Mouse (Mus musculus): Measurements from ENCODE around the gene Abhd14a. TPM values are rescaled to one million over a fixed set of nuclear protein-coding genes. Genes with fewer than 3 reads are reported as not detected.
A peak's percentile ranks its signal among the peaks of the same experiment; 100 is the strongest.

The Abhd14a gene
- polyA plus RNA-seq, 1 experiment = 49.7 TPM

GRCm38 (mm10) chr9:106467746-106468145 is 20.3 kb upstream of the Abhd14a start:
- Histone ChIP-seq H3K4me3 (replicated peaks; ENCODE audit: insufficient read depth, low read depth, low read length) (no peak overlapping the region), H3K27ac (ENCODE audit: insufficient read depth, low read length) (no peak overlapping the region), H3K4me1 (ENCODE audit: control insufficient read depth, insufficient read depth, low read length) (peaks cover 8% of the 10 kb centered on the region), H3K27me3 (ENCODE audit: control insufficient read depth, insufficient read depth, low read length) (no peaks in the 10 kb centered on the region)
- no peak for DNase-seq
- TF ChIP-seq CTCF (IDR thresholded peaks at IDR 0.05; ENCODE audit: borderline replicate concordance, insufficient read depth, low read depth, low read length) = no peak
- TF ChIP-seq POLR2A (IDR thresholded peaks at IDR 0.05; ENCODE audit: borderline replicate concordance, insufficient read depth, low read length) = no peak
- 72% methylated on average over 7 of the region's 7 CpGs for WGBS

- Histone ChIP-seq H3K27me3 (ENCODE audit: control insufficient read depth, insufficient read depth, low read length) (no peaks in the 10 kb centered on the region), H3K4me1 (ENCODE audit: control insufficient read depth, insufficient read depth, low read length) (peaks cover 7% of the 10 kb centered on the region; the same call in 1 of the 2 replicates), H3K27ac (ENCODE audit: insufficient read depth, low read length) (no peak overlapping the region), H3K4me3 (replicated peaks; ENCODE audit: insufficient read depth, low read depth, low read length) (no peak overlapping the region)
- 95% methylated on average over 6 of the region's 6 CpGs for WGBS
- peak in 1 of 2 experiments; percentile 10 for DNase-seq
- no peak for TF ChIP-seq POLR2A (IDR thresholded peaks at IDR 0.05; ENCODE audit: borderline replicate concordance, insufficient read depth, low read length)
- no peak for TF ChIP-seq CTCF (IDR thresholded peaks at IDR 0.05; ENCODE audit: borderline replicate concordance, insufficient read depth, low read depth, low read length)
Observed at GRCm38 (mm10) chr9:106466721-106467120, 19.2 kb upstream of the Abhd14a start.

DNA sequence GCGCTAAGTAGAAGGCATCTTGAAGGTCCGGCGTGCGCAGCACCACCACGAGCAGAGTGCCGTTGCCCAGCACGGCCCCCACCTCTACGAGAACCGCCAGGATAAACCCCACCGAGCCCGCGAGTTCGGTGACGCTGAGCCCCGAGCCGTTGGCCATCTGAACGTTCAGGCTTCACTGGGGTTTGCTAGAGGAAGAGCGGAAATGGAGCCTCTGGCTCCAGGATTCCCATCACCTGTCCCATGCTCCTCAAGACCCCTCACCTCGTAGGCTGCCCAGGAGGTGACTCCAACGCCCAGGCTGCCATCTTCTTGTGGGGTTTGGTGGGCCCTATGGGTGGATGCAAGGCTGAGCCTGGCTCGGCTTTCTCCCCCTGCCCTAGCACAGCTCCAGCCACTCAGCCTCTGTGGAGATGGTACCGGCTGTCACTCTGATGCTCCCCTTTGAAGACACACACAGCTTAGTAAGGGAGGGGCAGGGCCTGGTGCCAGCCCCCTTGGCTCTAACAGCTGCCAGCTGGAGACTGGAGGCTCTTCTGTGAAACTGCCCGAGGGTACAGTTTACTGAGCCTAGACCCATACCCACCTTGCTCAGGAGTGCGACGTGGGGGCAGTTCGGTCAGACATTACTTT is 18.2 kb upstream of the Abhd14a start, which contains the start of gene Gpr62:
Gene Gpr62, minus strand, starts transcription at position 368 of the 630 bp plus-strand sequence.
- peaks cover 7% of the 10 kb centered on the region; the same call in 1 of the 2 replicates for H3K4me1 ChIP-seq (ENCODE audit: control insufficient read depth, insufficient read depth, low read length)
- 4% methylated on average over 26 of the region's 26 CpGs for WGBS
- DNase-seq = peak; percentile 82 to 84
- no peaks in the 10 kb centered on the region for H3K27me3 ChIP-seq (ENCODE audit: control insufficient read depth, insufficient read depth, low read length)
- H3K27ac ChIP-seq (ENCODE audit: insufficient read depth, low read length) = peak within 1 kb of the TSS; percentile 100
- H3K4me3 ChIP-seq (replicated peaks; ENCODE audit: insufficient read depth, low read depth, low read length) = peak within 1 kb of the TSS; percentile 52
- TF ChIP-seq POLR2A (IDR thresholded peaks at IDR 0.05; ENCODE audit: borderline replicate concordance, insufficient read depth, low read length) (peak; percentile 67; the same call in 1 of the 2 replicates), CTCF (IDR thresholded peaks at IDR 0.05; ENCODE audit: borderline replicate concordance, insufficient read depth, low read depth, low read length) (no peak)

DNA sequence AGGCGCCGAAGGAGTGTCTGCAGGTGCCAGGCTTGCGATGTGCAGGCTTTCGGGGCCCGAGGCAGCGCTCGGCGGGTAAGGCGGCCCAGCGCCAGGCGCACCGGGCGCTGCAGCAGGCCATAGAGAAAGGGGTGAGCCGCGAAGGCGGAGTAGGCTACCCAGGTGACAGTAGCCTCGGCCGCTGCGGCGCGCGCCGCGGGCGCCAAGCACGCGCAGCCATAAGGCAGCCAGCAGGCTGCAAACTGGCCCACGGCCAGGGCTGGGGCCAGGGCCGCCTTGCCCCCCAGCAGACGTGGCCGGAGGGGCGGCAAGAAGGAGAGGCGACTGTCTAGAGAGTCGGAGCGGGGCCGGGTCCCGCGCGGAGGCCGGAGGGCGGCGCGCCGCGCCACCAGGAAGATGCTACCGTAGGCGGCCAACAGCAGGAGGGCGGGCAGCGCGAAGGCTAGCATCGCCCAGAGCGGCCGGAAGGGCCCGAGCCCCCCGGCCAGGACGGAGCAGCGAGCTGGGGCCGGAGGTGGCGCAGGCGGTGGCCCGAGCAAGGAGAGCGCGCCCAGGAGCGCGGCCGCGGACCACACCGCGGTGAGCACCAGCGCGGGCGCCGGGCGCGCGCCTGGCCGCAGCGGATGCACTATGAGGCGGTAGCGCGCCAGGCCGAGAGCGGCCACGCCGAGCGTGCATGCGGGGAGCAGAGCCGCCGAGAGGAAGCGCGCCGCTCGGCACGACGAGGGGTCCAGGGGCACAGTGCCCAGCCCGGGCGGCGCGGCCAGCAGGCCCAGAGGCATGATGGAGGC is 17.5 kb upstream of the Abhd14a start:
- Histone ChIP-seq H3K27me3 (ENCODE audit: control insufficient read depth, insufficient read depth, low read length) (no peaks in the 10 kb centered on the region), H3K4me1 (ENCODE audit: control insufficient read depth, insufficient read depth, low read length) (peaks cover 9% of the 10 kb centered on the region; the same call in 1 of the 2 replicates), H3K4me3 (replicated peaks; ENCODE audit: insufficient read depth, low read depth, low read length) (peak overlapping the region; percentile 52), H3K27ac (ENCODE audit: insufficient read depth, low read length) (peak overlapping the region; percentile 100)
- WGBS = under 1% methylated on average over 99 of the region's 99 CpGs
- no peak for TF ChIP-seq CTCF (IDR thresholded peaks at IDR 0.05; ENCODE audit: borderline replicate concordance, insufficient read depth, low read depth, low read length)
- peak; percentile 69 for TF ChIP-seq POLR2A (IDR thresholded peaks at IDR 0.05; ENCODE audit: borderline replicate concordance, insufficient read depth, low read length)
- DNase-seq = peak; percentile 91 to 92

DNA sequence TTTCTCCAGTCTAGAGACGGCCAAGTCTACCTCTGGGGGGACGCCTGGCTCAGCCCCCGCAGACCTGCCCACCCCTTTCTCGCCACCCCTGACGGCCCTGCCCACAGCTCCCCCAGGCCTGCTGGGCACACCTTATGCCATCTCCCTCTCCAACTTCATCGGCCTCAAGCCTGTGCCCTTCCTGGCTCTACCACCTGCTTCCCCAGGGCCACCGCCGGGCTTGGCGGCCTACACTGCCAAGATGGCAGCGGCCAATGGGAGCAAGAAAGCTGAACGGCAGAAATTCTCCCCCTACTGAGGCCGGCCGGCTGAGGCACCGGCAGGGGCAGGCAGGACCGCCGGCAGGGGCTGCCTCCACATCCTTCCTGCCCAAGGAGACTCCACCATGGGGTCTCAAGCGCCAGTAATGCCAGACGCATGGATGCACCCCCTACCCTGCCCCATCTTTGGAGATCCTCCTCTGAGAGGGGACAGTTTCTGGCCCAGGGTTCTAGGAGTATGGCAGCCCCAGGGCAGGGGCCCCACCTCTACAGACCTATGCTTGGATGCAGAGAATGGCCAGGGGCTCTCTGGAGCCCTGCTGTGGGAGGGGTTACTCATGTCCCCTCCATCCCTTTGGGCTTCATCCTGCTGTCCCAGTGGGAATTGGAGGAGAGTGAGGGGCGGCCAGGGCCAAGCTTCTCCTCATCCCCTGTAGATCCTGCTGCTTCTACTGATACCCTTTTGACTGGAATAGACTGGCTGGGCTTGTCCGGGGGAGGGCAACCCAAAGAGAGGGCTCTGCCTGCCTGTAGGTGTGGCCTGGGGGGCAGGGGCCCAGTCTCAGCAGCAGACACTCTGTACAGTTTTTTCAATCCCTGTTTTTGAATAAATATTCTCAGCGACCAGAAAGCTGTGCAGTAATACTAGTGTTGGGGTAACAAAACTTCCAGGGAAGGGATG is 15.9 kb upstream of the Abhd14a start:
- 10% methylated on average over 21 of the region's 21 CpGs for WGBS
- TF ChIP-seq POLR2A (IDR thresholded peaks at IDR 0.05; ENCODE audit: borderline replicate concordance, insufficient read depth, low read length) = peak; percentile 5; the same call in 1 of the 2 replicates
- TF ChIP-seq CTCF (IDR thresholded peaks at IDR 0.05; ENCODE audit: borderline replicate concordance, insufficient read depth, low read depth, low read length) = no peak
- peak overlapping the region; percentile 100 for H3K27ac ChIP-seq (ENCODE audit: insufficient read depth, low read length)
- H3K4me3 ChIP-seq (replicated peaks; ENCODE audit: insufficient read depth, low read depth, low read length) = peak overlapping the region; percentile 52
- H3K27me3 ChIP-seq (ENCODE audit: control insufficient read depth, insufficient read depth, low read length) = no peaks in the 10 kb centered on the region
- peaks cover 13% of the 10 kb centered on the region; the same call in 1 of the 2 replicates for H3K4me1 ChIP-seq (ENCODE audit: control insufficient read depth, insufficient read depth, low read length)
- DNase-seq = peak; percentile 91 to 94

DNA sequence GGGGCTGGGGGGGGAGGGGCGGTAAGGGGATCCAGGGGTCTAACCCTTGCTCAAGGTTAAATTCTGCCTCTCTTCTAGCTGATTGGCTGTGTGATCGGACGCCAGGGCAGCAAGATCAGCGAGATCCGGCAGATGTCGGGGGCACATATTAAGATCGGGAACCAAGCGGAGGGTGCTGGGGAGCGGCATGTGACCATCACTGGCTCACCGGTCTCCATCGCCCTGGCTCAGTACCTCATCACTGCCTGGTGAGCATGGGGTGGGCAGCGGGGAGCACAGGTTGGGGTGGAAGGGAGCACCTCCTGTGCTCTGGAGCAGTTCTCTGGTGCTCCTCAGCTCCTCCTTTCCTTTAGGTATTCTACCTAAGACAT is 14.9 kb upstream of the Abhd14a start:
- Histone ChIP-seq H3K4me3 (replicated peaks; ENCODE audit: insufficient read depth, low read depth, low read length) (peak overlapping the region; percentile 83), H3K4me1 (ENCODE audit: control insufficient read depth, insufficient read depth, low read length) (peaks cover 18% of the 10 kb centered on the region), H3K27ac (ENCODE audit: insufficient read depth, low read length) (peak overlapping the region; percentile 75), H3K27me3 (ENCODE audit: control insufficient read depth, insufficient read depth, low read length) (no peaks in the 10 kb centered on the region)
- TF ChIP-seq POLR2A (IDR thresholded peaks at IDR 0.05; ENCODE audit: borderline replicate concordance, insufficient read depth, low read length) (no peak), CTCF (IDR thresholded peaks at IDR 0.05; ENCODE audit: borderline replicate concordance, insufficient read depth, low read depth, low read length) (no peak)
- DNase-seq = peak; percentile 44 to 63
- 24% methylated on average over 12 of the region's 12 CpGs for WGBS
